Mouse (Mus musculus) embryonic facial prominence, embryonic 15.5 days (tissue): ENCODE measurements around the gene Alpl. TPM values are rescaled to one million over a fixed set of nuclear protein-coding genes. Genes with fewer than 3 reads are reported as not detected.

ENCODE experiments used
- ATAC-seq: fragments of 200-750 bp; cut with Nextera tagmentation; 2 replicates; pipeline ENCODE4 v1.8.0; 2017; ENCODE audit warnings: low read depth, moderate TSS enrichment; ENCODE audit not compliant: insufficient number of reproducible peaks, low FRiP score, low TSS enrichment
- H3K27ac ChIP-seq: fragments of 300-500 bp; sonication (generic); replicated peaks from 2 replicates; pipeline ENCODE4 v1.5.1; 2015; ENCODE audit warnings: mild to moderate bottlenecking, inconsistent platforms
- H3K27me3 ChIP-seq: fragments of 300-500 bp; sonication (generic); 2 replicates; pipeline ENCODE4 v1.6.1; 2015; ENCODE audit warnings: inconsistent platforms
- H3K36me3 ChIP-seq: fragments of 300-500 bp; sonication (generic); 2 replicates; pipeline ENCODE4 v1.6.1; 2015; ENCODE audit warnings: mild to moderate bottlenecking, inconsistent platforms
- H3K4me1 ChIP-seq: fragments of 300-500 bp; sonication (generic); 2 replicates; pipeline ENCODE4 v1.6.1; 2015; ENCODE audit warnings: inconsistent platforms
- H3K4me2 ChIP-seq: fragments of 300-500 bp; sonication (generic); replicated peaks from 2 replicates; pipeline ENCODE4 v1.6.1; 2015; ENCODE audit warnings: mild to moderate bottlenecking, inconsistent platforms
- H3K4me3 ChIP-seq: fragments of 300-500 bp; sonication (generic); replicated peaks from 2 replicates; pipeline ENCODE4 v1.5.1; 2015; ENCODE audit warnings: mild to moderate bottlenecking, inconsistent platforms
- H3K9ac ChIP-seq: fragments of 300-500 bp; sonication (generic); 2 replicates; pipeline ENCODE4 v1.6.1; 2015; ENCODE audit warnings: inconsistent platforms
- H3K9me3 ChIP-seq: fragments of 300-500 bp; sonication (generic); replicated peaks from 2 replicates; pipeline ENCODE4 v1.6.1; 2016; ENCODE audit warnings: inconsistent platforms
- WGBS: fragments of 180-500 bp; shearing (Covaris S2); methylation state at CpG from one replicate; pipeline ENCODE4 v1.1.7; 2015; 5-methylcytosine and 5-hydroxymethylcytosine counted together
- polyA plus RNA-seq: library from polyadenylated mRNA; unstranded; fragments of >200 nt; fragmentation: Nextera tagmentation; extraction: Ambion mirVana; gene quantifications from 2 replicates; pipeline ENCODE4 v1.2.1, GENCODE M21; 2015

Gene Alpl
- polyA plus RNA-seq, 1 experiment from 2014 or later, result 160 TPM

DNA sequence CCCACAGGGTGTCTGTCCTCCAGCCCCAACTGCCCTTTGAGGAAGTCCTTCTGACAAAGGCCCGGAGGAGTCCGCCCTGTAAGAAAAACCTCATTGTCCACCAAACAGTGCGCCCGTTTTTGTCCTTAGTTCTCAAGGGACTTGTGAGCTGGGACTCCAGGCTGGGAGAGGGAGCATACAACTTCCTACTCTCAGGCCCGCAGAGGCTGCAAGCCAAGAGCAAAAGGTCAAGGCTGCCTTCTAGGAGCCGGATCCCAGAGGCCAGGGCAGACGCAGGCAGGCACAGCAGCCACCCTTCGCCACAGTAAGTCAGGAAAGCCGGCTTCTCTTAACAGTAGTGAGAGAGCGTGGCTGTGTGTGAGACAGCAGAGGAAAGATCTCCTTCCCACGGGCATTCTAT, 4.1 kb upstream of the Alpl start:
- Histone ChIP-seq H3K36me3 (no peaks in the 10 kb centered on the region), H3K4me1 (peaks cover 13% of the 10 kb centered on the region), H3K27ac (no peak overlapping the region), H3K27me3 (peaks cover 8% of the 10 kb centered on the region), H3K4me3 (no peak overlapping the region), H3K9me3 (no peaks in the 10 kb centered on the region), H3K9ac (no peak overlapping the region), H3K4me2 (no peak overlapping the region)
- no peak for ATAC-seq
- 38% methylated on average over 11 of the region's 11 CpGs for WGBS

DNA sequence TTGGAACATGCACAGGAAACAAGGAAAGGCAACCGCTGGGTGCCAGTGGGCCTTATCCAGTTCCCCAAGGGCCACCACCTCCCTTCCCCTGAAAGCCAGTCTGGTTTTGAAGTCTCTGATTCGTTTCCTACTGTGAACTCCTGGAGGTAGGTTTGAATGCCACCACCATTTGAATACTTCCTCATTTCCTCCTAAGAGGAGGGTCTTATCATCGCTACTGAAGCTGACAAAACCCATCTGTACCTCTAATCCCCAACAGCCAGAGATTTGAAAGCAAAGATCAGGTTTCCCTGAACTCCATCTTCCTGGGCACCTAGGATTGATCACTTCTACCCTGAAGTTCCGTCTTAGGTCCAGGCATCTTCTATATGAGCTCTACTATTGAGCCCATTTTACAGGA, 854 bp upstream of the Alpl start:
- no peak overlapping the region for H3K9ac ChIP-seq
- H3K27me3 ChIP-seq, result peaks cover 8% of the 10 kb centered on the region
- no peaks in the 10 kb centered on the region for H3K9me3 ChIP-seq
- ATAC-seq, result no peak
- no peak overlapping the region for H3K4me2 ChIP-seq
- WGBS, result 67% methylated on average over 4 of the region's 4 CpGs
- no peak overlapping the region for H3K4me3 ChIP-seq
- no peaks in the 10 kb centered on the region for H3K36me3 ChIP-seq
- H3K4me1 ChIP-seq, result peaks cover 23% of the 10 kb centered on the region
- H3K27ac ChIP-seq, result no peak overlapping the region

DNA sequence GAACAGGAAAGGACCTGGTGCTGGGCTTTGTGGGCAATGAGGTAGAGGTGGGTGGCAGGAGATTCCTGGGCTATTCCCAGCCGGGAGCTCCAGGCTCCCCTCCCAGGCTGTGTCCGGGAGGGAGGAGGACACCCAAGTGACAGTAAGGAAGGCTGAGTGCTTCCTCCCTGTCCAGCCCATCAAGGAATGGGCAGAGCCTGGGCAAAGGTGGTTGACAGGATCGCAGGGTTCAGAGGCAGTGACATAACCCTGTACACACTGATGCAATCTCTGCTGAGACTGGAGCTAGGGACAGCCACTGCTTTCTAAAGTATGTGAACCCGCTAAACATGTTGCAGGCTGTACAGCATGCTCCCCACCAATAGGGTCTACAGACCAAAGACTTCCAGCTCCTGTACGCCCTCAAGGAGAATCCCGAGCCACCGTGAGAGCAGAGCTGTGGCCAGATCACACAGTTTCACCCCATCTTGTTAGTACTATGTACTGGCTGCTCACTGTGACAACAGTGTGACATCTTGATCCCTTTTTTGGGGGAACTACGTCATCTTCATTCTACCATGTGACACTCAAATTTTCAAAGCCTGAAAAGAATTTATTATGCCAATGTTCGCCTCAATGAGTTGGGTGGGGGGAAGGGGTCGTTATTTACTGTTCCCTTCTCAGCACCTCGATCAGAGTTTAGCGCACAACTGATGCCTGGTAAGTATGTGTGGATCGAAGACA, 1.8 kb downstream of the Alpl start:
- Histone ChIP-seq H3K36me3 (no peaks in the 10 kb centered on the region), H3K9ac (no peak overlapping the region), H3K9me3 (no peaks in the 10 kb centered on the region), H3K4me1 (peaks cover 40% of the 10 kb centered on the region), H3K4me2 (peak overlapping the region; percentile 92), H3K27ac (peak overlapping the region; percentile 85), H3K4me3 (0 out of 2 replicates have a peak overlapping the region, but pooled peaks have one; percentile 50), H3K27me3 (peaks cover 8% of the 10 kb centered on the region)
- no peak for ATAC-seq
- 74% methylated on average over 13 of the region's 13 CpGs for WGBS

DNA sequence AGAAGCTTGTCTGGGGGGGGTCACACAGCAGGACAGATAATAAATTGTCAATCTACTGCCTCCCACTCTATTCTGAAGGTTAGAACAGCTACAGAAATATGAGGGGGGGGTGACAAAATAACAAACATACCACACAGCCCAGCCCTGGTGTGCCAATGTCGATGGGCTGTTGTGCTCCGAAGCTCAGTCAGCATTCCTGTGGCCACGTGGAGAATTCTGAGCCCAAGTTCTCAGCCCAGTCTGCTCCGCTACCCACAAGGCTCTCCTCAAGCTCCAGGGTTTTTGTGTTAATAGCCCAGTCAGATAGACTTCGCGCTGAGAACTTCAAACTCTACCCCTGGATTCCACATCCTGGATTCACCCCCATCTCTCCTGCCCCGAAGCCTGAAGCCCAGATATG, 2.6 kb downstream of the Alpl start:
- H3K4me2 ChIP-seq, result 0 out of 2 replicates have a peak overlapping the region, but pooled peaks have one; percentile 92
- WGBS, result 69% methylated on average over 7 of the region's 7 CpGs
- no peaks in the 10 kb centered on the region for H3K9me3 ChIP-seq
- H3K4me1 ChIP-seq, result peaks cover 43% of the 10 kb centered on the region
- no peak for ATAC-seq
- H3K27me3 ChIP-seq, result peaks cover 8% of the 10 kb centered on the region
- H3K27ac ChIP-seq, result peak overlapping the region; percentile 85
- no peak overlapping the region for H3K4me3 ChIP-seq
- no peaks in the 10 kb centered on the region for H3K36me3 ChIP-seq
- no peak overlapping the region for H3K9ac ChIP-seq

DNA sequence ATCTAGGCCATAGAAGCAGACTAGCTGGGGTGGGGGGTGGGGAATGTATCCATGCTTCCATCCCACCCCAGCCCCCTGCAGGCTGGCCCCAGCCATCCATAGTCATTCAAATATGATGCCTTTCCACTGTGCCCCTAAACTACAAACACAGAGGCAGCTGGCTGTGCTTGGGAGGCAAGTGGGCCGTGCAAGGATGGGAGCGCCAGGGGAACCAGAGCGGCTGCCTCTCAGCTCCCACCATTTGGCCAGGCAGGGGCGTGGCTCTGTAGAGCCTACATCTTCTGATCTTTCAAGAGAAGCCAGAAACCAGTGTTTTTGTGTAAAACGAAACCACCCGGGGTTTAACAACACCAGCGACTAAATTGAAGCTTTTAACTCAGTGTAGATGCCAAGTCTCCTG, 4.7 kb downstream of the Alpl start:
- H3K27ac ChIP-seq, result peak overlapping the region; percentile 85
- no peak overlapping the region; the same call in 1 of the 2 replicates for H3K4me2 ChIP-seq
- H3K4me3 ChIP-seq, result no peak overlapping the region
- 10% methylated on average over 7 of the region's 7 CpGs for WGBS
- no peak overlapping the region for H3K9ac ChIP-seq
- no peaks in the 10 kb centered on the region for H3K36me3 ChIP-seq
- H3K27me3 ChIP-seq, result peaks cover 4% of the 10 kb centered on the region
- peak; percentile 66 for ATAC-seq
- peaks cover 48% of the 10 kb centered on the region for H3K4me1 ChIP-seq
- H3K9me3 ChIP-seq, result no peaks in the 10 kb centered on the region

DNA sequence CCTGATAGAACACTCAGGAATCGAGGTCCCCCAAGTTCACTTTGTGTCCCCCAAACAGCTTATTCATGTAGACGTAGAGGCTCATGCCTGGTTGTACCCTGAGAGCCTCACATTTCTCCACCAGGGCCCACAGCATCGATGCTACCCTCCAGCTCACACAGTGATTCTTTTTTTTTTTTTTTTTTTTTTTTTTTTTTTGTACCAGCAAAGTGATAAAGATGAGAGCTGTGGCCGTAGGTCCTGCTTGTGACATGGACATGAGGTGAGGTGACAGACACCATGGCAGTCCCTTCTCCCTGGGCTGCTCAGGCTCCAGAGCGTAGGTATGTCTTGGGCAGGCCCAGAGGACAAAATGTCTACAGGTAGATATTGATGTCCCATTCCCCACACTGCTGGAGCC, 5.2 kb downstream of the Alpl start:
- no peak overlapping the region for H3K4me3 ChIP-seq
- no peak for ATAC-seq
- no peaks in the 10 kb centered on the region for H3K9me3 ChIP-seq
- H3K4me1 ChIP-seq, result peaks cover 47% of the 10 kb centered on the region
- no peaks in the 10 kb centered on the region for H3K36me3 ChIP-seq
- peak overlapping the region; percentile 85 for H3K27ac ChIP-seq
- WGBS, result 79% methylated on average over 5 of the region's 5 CpGs
- H3K9ac ChIP-seq, result no peak overlapping the region
- peaks cover 3% of the 10 kb centered on the region; the same call in 1 of the 2 replicates for H3K27me3 ChIP-seq
- H3K4me2 ChIP-seq, result no peak overlapping the region; the same call in 1 of the 2 replicates

DNA sequence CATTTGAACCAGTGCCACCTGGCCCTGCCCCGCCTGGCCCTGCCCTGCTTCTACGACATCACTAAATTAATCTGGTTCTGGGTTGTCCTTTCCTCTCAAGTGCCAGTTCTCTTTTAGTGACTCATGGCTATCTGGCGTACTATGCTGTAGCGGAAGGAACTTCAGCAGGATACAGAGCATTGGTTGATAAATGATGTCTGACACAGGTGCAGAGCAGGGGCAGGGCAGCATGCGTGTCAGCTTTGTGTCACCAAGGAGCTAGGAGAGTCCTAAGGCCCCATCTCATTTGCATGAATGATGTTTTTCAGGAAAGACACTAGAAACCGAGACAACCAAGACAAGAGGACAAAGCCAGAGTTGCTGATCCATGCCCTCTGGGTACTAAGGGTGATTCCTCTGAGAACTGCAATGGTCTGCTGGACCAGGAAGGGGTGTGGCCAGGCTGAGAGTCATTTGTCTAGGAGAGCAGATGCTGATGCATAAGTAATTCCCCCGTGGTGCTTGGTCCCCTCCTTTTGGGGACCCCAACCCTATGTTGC, 7.6 kb downstream of the Alpl start:
- Histone ChIP-seq H3K4me1 (peaks cover 43% of the 10 kb centered on the region), H3K9me3 (no peaks in the 10 kb centered on the region), H3K27me3 (no peaks in the 10 kb centered on the region), H3K9ac (no peak overlapping the region), H3K27ac (no peak overlapping the region), H3K4me2 (no peak overlapping the region), H3K4me3 (no peak overlapping the region), H3K36me3 (no peaks in the 10 kb centered on the region)
- 64% methylated on average over 7 of the region's 7 CpGs for WGBS
- no peak for ATAC-seq

DNA sequence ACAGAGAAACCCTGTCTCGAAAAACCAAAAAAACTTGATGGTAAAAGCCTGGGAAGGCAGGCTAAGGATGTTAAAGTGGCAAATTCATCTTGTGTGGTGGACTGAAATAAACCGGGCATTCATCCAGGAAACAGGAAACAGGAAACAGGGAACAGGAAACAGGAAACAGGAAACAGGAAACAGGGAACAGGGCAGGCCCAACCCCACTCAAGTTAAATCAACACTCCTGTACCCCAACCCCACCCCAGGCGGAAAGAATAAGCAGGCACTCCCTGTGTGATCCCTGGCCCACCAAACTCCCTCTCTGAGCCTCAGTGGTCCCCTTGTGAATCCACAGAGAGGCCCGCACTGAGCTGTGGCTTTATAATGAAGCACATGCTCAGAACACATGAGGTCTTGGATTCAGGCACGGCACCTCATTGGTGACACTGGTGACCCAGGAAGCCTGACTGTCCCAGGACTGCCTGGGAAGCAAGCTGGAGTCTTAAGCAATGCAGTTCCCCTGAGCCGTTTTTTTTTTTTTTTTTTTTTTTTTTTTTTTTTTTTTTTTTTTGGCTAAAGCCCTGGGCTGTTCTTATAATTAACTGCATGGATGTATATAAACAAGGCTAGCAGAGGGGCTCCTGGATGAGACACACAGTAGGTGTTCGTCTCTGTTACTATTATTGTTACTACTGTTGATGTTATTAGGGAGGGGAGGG, 8.4 kb downstream of the Alpl start:
- no peak overlapping the region for H3K9ac ChIP-seq
- H3K27me3 ChIP-seq, result no peaks in the 10 kb centered on the region
- H3K4me2 ChIP-seq, result no peak overlapping the region
- no peaks in the 10 kb centered on the region for H3K36me3 ChIP-seq
- ATAC-seq, result no peak
- WGBS, result 80% methylated on average over 7 of the region's 7 CpGs
- H3K9me3 ChIP-seq, result no peaks in the 10 kb centered on the region
- H3K4me1 ChIP-seq, result peaks cover 46% of the 10 kb centered on the region
- H3K27ac ChIP-seq, result no peak overlapping the region
- no peak overlapping the region for H3K4me3 ChIP-seq

DNA sequence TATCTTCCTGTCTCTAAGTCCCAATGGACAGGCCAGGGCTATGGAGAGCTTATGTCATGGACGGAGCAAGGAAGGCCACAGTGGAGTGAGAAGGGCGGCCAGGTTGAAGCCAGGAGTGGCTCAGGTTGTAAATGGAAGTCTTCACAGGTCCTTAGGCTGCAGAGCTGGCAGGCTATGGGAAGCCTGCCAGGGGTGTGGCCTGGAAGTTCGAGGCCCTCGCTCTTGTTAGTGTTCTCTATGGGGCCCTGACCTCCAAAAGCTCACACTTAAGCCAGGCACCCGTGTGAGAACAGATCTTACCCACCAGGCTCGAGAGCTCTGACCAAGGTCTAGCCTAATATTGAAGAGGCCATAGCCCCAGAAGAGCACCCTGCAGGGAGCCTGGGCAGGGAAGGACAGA, 9.7 kb downstream of the Alpl start:
- H3K9ac ChIP-seq, result no peak overlapping the region
- no peak overlapping the region for H3K27ac ChIP-seq
- no peaks in the 10 kb centered on the region for H3K9me3 ChIP-seq
- H3K4me2 ChIP-seq, result no peak overlapping the region
- H3K36me3 ChIP-seq, result no peaks in the 10 kb centered on the region
- no peak overlapping the region for H3K4me3 ChIP-seq
- peaks cover 40% of the 10 kb centered on the region for H3K4me1 ChIP-seq
- no peak for ATAC-seq
- H3K27me3 ChIP-seq, result no peaks in the 10 kb centered on the region
- WGBS, result 80% methylated on average over 6 of the region's 6 CpGs

DNA sequence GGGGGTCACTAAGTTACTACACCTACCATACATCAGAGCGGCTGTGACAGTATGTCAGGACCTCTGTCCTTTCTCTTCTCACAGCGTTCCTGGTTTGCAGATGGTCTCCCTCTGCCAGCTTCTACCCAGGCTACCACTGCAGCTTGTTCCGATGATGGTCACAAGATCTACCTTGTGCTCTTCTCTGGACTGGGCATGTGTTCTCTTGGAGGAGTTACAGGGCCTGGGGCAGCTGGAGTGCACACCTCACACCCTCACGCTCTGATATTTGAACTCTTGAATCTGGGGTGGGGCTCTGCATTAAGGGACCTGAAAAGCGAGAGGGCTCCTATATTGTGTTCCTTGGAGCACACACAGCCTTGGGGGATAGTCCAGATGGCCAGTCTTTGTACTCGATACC, 10.9 kb downstream of the Alpl start:
- Histone ChIP-seq H3K27ac (no peak overlapping the region), H3K4me2 (no peak overlapping the region), H3K9ac (no peak overlapping the region), H3K9me3 (no peaks in the 10 kb centered on the region), H3K4me1 (peaks cover 29% of the 10 kb centered on the region), H3K36me3 (no peaks in the 10 kb centered on the region), H3K4me3 (no peak overlapping the region), H3K27me3 (no peaks in the 10 kb centered on the region)
- ATAC-seq, result no peak
- 71% methylated on average over 6 of the region's 6 CpGs for WGBS

DNA sequence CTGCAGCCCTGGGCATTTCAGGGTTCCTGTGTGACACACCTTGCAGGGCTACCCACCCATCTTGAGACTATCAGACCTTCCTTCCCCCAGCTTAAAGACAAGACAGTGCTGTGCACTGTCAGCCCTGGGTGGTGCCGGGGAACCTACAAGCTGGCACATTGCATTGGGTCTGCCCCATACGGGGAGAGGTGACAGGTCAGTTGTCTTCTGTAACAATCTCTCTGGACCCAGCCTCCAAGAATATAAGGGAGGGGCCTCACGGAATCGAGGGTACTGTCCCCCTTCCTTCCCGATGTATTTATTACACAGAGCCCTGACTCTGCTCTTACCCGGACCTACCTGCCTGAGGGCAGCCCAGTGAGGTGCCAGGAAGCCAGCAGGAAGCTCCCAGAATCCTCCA, 11.4 kb downstream of the Alpl start:
- no peak for ATAC-seq
- Histone ChIP-seq H3K4me3 (no peak overlapping the region), H3K9ac (no peak overlapping the region), H3K9me3 (no peaks in the 10 kb centered on the region), H3K27me3 (no peaks in the 10 kb centered on the region), H3K4me1 (peaks cover 32% of the 10 kb centered on the region), H3K27ac (no peak overlapping the region), H3K36me3 (no peaks in the 10 kb centered on the region), H3K4me2 (no peak overlapping the region)
- WGBS, result 65% methylated on average over 6 of the region's 6 CpGs
